Mouse (Mus musculus) adrenal gland, adult 10 weeks (tissue): ENCODE data around the gene Gm28434. TPM values are rescaled to one million over a fixed set of nuclear protein-coding genes. Genes with fewer than 3 reads are reported as not detected.

Experiments used
- polyA plus RNA-seq: library from polyadenylated mRNA; stranded (reverse); fragments of 350-450 nt; fragmentation: Illumina TruSeq; extraction: RNeasy Lipid Tissue Mini Kit (QIAGEN cat#74804); gene quantifications from one replicate; pipeline ENCODE4 v1.2.3, GENCODE M21; 2014; ENCODE audit warnings: low read depth, low replicate concordance

Gm28434 gene
- not detected for polyA plus RNA-seq

GRCm38 (mm10) chr5:87969201-87969600 lies at the start of gene Gm28434, which contains the start of gene 2310003L06Rik:
Gm28434 (plus strand) TSS chr5:87969517.
2310003L06Rik (plus strand) TSS chr5:87969459.

GRCm38 (mm10) chr5:87925372-87925771 lies 43.9 kb upstream of the Gm28434 start, which contains the start of gene Csn3:
Csn3 (plus strand) TSS chr5:87925579.

GRCm38 (mm10) chr5:87979139-87979538 lies 9.8 kb downstream of the Gm28434 start, which contains the start of gene Cabs1:
Cabs1 (plus strand) TSS chr5:87979439.

GRCm38 (mm10) chr5:88002249-88002648 lies 32.9 kb downstream of the Gm28434 start, which contains the start of gene Smr3a:
Smr3a (plus strand) TSS chr5:88002549.

Other genes starting within 250 kb of the Gm28434 start
- gene Csn1s2a, start 194.9 kb upstream of the Gm28434 start, polyA plus RNA-seq = not detected
- not detected for gene Csn1s2b, start 161.4 kb upstream of the Gm28434 start, polyA plus RNA-seq
- gene Prr27, start 143.8 kb upstream of the Gm28434 start, polyA plus RNA-seq = not detected
- not detected for gene Odam, start 84.5 kb upstream of the Gm28434 start, polyA plus RNA-seq
- not detected for gene Csn3, start 43.9 kb upstream of the Gm28434 start, polyA plus RNA-seq
- not detected for gene 2310003L06Rik, start 58 bp upstream of the Gm28434 start, polyA plus RNA-seq
- gene Cabs1, start 9.9 kb downstream of the Gm28434 start, polyA plus RNA-seq = not detected
- gene Smr3a, start 33.0 kb downstream of the Gm28434 start, polyA plus RNA-seq = not detected
- not detected for gene Smr2, start 117.0 kb downstream of the Gm28434 start, polyA plus RNA-seq
- gene Gm11116, start 142.0 kb downstream of the Gm28434 start, polyA plus RNA-seq = not detected
- not detected for gene Gm11115, start 184.6 kb downstream of the Gm28434 start, polyA plus RNA-seq